Mouse (Mus musculus): ENCODE measurements around the gene Zic4. TPM values are rescaled to one million over a fixed set of nuclear protein-coding genes. Genes with fewer than 3 reads are reported as not detected.
A peak's percentile ranks its signal among the peaks of the same experiment; 100 is the strongest.

Zic4 gene
- polyA plus RNA-seq, 1 experiment from 2014 or later, result 43.0 TPM

- peaks cover 55% of the 10 kb centered on the region for H3K4me1 ChIP-seq (replicated peaks)
- H3K9ac ChIP-seq, result peak overlapping the region; percentile 82
- no peaks in the 10 kb centered on the region for H3K9me3 ChIP-seq
- H3K27me3 ChIP-seq, result peaks cover 86% of the 10 kb centered on the region
- H3K4me2 ChIP-seq, result peak overlapping the region; percentile 75
- H3K4me3 ChIP-seq, result peak overlapping the region; percentile 51
- H3K36me3 ChIP-seq, result no peaks in the 10 kb centered on the region
- H3K27ac ChIP-seq (replicated peaks), result peak overlapping the region; percentile 98
- ATAC-seq (ENCODE audit: low read depth), result peak; percentile 62
- WGBS, result under 1% methylated on average over 29 of the region's 30 CpGs
Observed at GRCm38 (mm10) chr9:91384136-91384500, 21.9 kb downstream of the Zic4 start.

GRCm38 (mm10) chr9:91384693-91385560 lies 22.7 kb downstream of the Zic4 start:
- no peak for ATAC-seq (ENCODE audit: low read depth)
- peaks cover 86% of the 10 kb centered on the region for H3K27me3 ChIP-seq

GRCm38 (mm10) chr9:91385561-91386430 lies 23.6 kb downstream of the Zic4 start:
- Histone ChIP-seq H3K36me3 (no peaks in the 10 kb centered on the region), H3K9me3 (no peaks in the 10 kb centered on the region), H3K4me1 (replicated peaks) (peaks cover 51% of the 10 kb centered on the region), H3K4me3 (peak overlapping the region; percentile 20; the same call in 1 of the 2 replicates), H3K27me3 (peaks cover 87% of the 10 kb centered on the region), H3K27ac (replicated peaks) (peak overlapping the region; percentile 98), H3K4me2 (peak overlapping the region; percentile 75), H3K9ac (peak overlapping the region; percentile 76)
- ATAC-seq (ENCODE audit: low read depth), result no peak
- WGBS, result 6% methylated on average over 7 of the region's 8 CpGs

More at GRCm38 (mm10) chr9:91384693-91385560, 22.7 kb downstream of the Zic4 start:
- Histone ChIP-seq H3K4me3 (no peak overlapping the region), H3K9me3 (no peaks in the 10 kb centered on the region), H3K36me3 (no peaks in the 10 kb centered on the region), H3K4me1 (replicated peaks) (peaks cover 51% of the 10 kb centered on the region), H3K9ac (peak overlapping the region; percentile 46), H3K4me2 (peak overlapping the region; percentile 75), H3K27ac (replicated peaks) (peak overlapping the region; percentile 98)
- WGBS, result 10% methylated on average over 4 of the region's 4 CpGs

- H3K4me3 ChIP-seq, result peak overlapping the region; percentile 20
- peaks cover 51% of the 10 kb centered on the region for H3K4me1 ChIP-seq (replicated peaks)
- 4% methylated on average over 17 of the region's 17 CpGs for WGBS
- no peak for ATAC-seq (ENCODE audit: low read depth)
- H3K36me3 ChIP-seq, result no peaks in the 10 kb centered on the region
- H3K9me3 ChIP-seq, result no peaks in the 10 kb centered on the region
- H3K27ac ChIP-seq (replicated peaks), result peak overlapping the region; percentile 98
- peak overlapping the region; percentile 75 for H3K4me2 ChIP-seq
- peaks cover 90% of the 10 kb centered on the region for H3K27me3 ChIP-seq
- H3K9ac ChIP-seq, result peak overlapping the region; percentile 76
Observed at GRCm38 (mm10) chr9:91386502-91386890, 24.3 kb downstream of the Zic4 start.

- H3K9me3 ChIP-seq, result no peaks in the 10 kb centered on the region
- H3K27ac ChIP-seq (replicated peaks), result peak overlapping the region; percentile 98
- peaks cover 94% of the 10 kb centered on the region for H3K27me3 ChIP-seq
- peak overlapping the region; percentile 75 for H3K4me2 ChIP-seq
- H3K4me3 ChIP-seq, result peak overlapping the region; percentile 20
- 2% methylated on average over 31 of the region's 31 CpGs for WGBS
- peaks cover 51% of the 10 kb centered on the region for H3K4me1 ChIP-seq (replicated peaks)
- H3K36me3 ChIP-seq, result no peaks in the 10 kb centered on the region
- peak; percentile 10; the same call in 1 of the 2 replicates for ATAC-seq (ENCODE audit: low read depth)
- H3K9ac ChIP-seq, result peak overlapping the region; percentile 76
Observed at GRCm38 (mm10) chr9:91386891-91387739, 24.9 kb downstream of the Zic4 start.

- ATAC-seq (ENCODE audit: low read depth), result no peak
- peak overlapping the region; percentile 76 for H3K9ac ChIP-seq
- H3K36me3 ChIP-seq, result no peaks in the 10 kb centered on the region
- WGBS, result 4% methylated on average over 5 of the region's 5 CpGs
- H3K4me1 ChIP-seq (replicated peaks), result peaks cover 46% of the 10 kb centered on the region
- peak overlapping the region; percentile 98 for H3K27ac ChIP-seq (replicated peaks)
- H3K27me3 ChIP-seq, result peaks cover 94% of the 10 kb centered on the region
- no peaks in the 10 kb centered on the region for H3K9me3 ChIP-seq
- H3K4me2 ChIP-seq, result peak overlapping the region; percentile 75
- H3K4me3 ChIP-seq, result peak overlapping the region; percentile 20; the same call in 1 of the 2 replicates
Observed at GRCm38 (mm10) chr9:91387740-91388080, 25.5 kb downstream of the Zic4 start.

GRCm38 (mm10) chr9:91388173-91388572 lies 26.0 kb downstream of the Zic4 start:
- Histone ChIP-seq H3K27ac (replicated peaks) (peak overlapping the region; percentile 98; the same call in 1 of the 2 replicates), H3K4me1 (replicated peaks) (peaks cover 43% of the 10 kb centered on the region), H3K4me3 (no peak overlapping the region), H3K27me3 (peaks cover 97% of the 10 kb centered on the region), H3K9ac (0 out of 2 replicates have a peak overlapping the region, but pooled peaks have one; percentile 28), H3K9me3 (no peaks in the 10 kb centered on the region), H3K36me3 (no peaks in the 10 kb centered on the region), H3K4me2 (peak overlapping the region; percentile 75)
- WGBS, result 6% methylated on average over 4 of the region's 4 CpGs
- no peak for ATAC-seq (ENCODE audit: low read depth)

- peak; percentile 32; the same call in 1 of the 2 replicates for ATAC-seq (ENCODE audit: low read depth)
- Histone ChIP-seq H3K4me1 (replicated peaks) (peaks cover 15% of the 10 kb centered on the region), H3K4me2 (no peak overlapping the region), H3K4me3 (no peak overlapping the region), H3K27ac (replicated peaks) (no peak overlapping the region; the same call in 1 of the 2 replicates), H3K36me3 (no peaks in the 10 kb centered on the region), H3K27me3 (peaks cover 94% of the 10 kb centered on the region), H3K9me3 (no peaks in the 10 kb centered on the region), H3K9ac (no peak overlapping the region)
- 9% methylated on average over 8 of the region's 8 CpGs for WGBS
Observed at GRCm38 (mm10) chr9:91393376-91394068, 31.3 kb downstream of the Zic4 start.

- no peaks in the 10 kb centered on the region for H3K9me3 ChIP-seq
- H3K4me3 ChIP-seq, result no peak overlapping the region
- ATAC-seq (ENCODE audit: low read depth), result no peak; the same call in 1 of the 2 replicates
- H3K27me3 ChIP-seq, result peaks cover 93% of the 10 kb centered on the region
- H3K27ac ChIP-seq (replicated peaks), result peak overlapping the region; percentile 46
- H3K4me2 ChIP-seq, result 0 out of 2 replicates have a peak overlapping the region, but pooled peaks have one; percentile 18
- WGBS, result 2% methylated on average over 14 of the region's 14 CpGs
- H3K36me3 ChIP-seq, result no peaks in the 10 kb centered on the region
- no peak overlapping the region for H3K9ac ChIP-seq
- peaks cover 14% of the 10 kb centered on the region for H3K4me1 ChIP-seq (replicated peaks)
Observed at GRCm38 (mm10) chr9:91394211-91394646, 32.0 kb downstream of the Zic4 start.

- Histone ChIP-seq H3K27ac (replicated peaks) (peak overlapping the region; percentile 74), H3K36me3 (no peaks in the 10 kb centered on the region), H3K9me3 (no peaks in the 10 kb centered on the region), H3K9ac (no peak overlapping the region), H3K27me3 (peaks cover 93% of the 10 kb centered on the region), H3K4me1 (replicated peaks) (peaks cover 14% of the 10 kb centered on the region), H3K4me2 (no peak overlapping the region; the same call in 1 of the 2 replicates), H3K4me3 (no peak overlapping the region)
- ATAC-seq (ENCODE audit: low read depth), result no peak
- WGBS, result 5% methylated on average over 14 of the region's 14 CpGs
Observed at GRCm38 (mm10) chr9:91395066-91395772, 33.0 kb downstream of the Zic4 start.
